8 mouse cellular contexts compared by ENCODE assay signal in genomic region chr1:79761917-79762271, GRCm38 (mm10). TPM values are rescaled to one million over a fixed set of nuclear protein-coding genes. Genes with fewer than 3 reads are reported as not detected.
A peak's percentile ranks its signal among the peaks of the same experiment; 100 is the strongest.
DNase-seq lines count a peak whose midpoint lies in the region; ATAC-seq and TF ChIP-seq lines count a peak whose summit lies in the region.

No protein-coding gene starts in this region.

- H3K36me3 ChIP-seq in liver, adult 2 months (ENCODE audit: control insufficient read depth, insufficient read depth, low read length): no peaks in the 10 kb centered on the region
- H3K36me3 ChIP-seq in embryonic facial prominence, embryonic 15.5 days: no peaks in the 10 kb centered on the region
- no peaks in the 10 kb centered on the region for H3K36me3 ChIP-seq in limb, embryonic 10.5 days
- no peaks in the 10 kb centered on the region for H3K36me3 ChIP-seq in neural tube, embryonic 13.5 days

- H3K79me2 ChIP-seq in liver, adult 2 months (ENCODE audit: control insufficient read depth, insufficient read depth, low read length): peaks cover 17% of the 10 kb centered on the region

- peak overlapping the region; percentile 82 for H3K4me2 ChIP-seq in embryonic facial prominence, embryonic 15.5 days (replicated peaks)
- H3K4me2 ChIP-seq in neural tube, embryonic 13.5 days: peak overlapping the region; percentile 93

- DNase-seq in liver, adult 2 months (ENCODE audit: extremely low read depth, low read depth, low spot score): no peak
- no peak for DNase-seq in liver
- no peak for DNase-seq in limb, embryonic 10.5 days (ENCODE audit: low spot score)
- DNase-seq in cerebellum, adult 18-20 months: no peak
- DNase-seq in embryo, embryonic 10.5 days (ENCODE audit: low spot score): no peak
- no peak for DNase-seq in layer of hippocampus, postnatal 10 days (ENCODE audit: low spot score in 2 of 2)

- H3K9ac ChIP-seq in liver, adult 2 months (ENCODE audit: low read depth, low read length): no peak overlapping the region
- no peak overlapping the region for H3K9ac ChIP-seq in embryonic facial prominence, embryonic 15.5 days
- peak overlapping the region; percentile 95 for H3K9ac ChIP-seq in neural tube, embryonic 13.5 days

- WGBS in liver, adult 2 months: 3% methylated on average over 6 of the region's 6 CpGs
- WGBS in embryonic facial prominence, embryonic 15.5 days: 2% methylated on average over 6 of the region's 6 CpGs
- 2% methylated on average over 6 of the region's 6 CpGs for whole genome bisulfite sequencing in limb, embryonic 10.5 days
- WGBS in neural tube, embryonic 13.5 days: 2% methylated on average over 6 of the region's 6 CpGs

- peak overlapping the region; percentile 34; the same call in 1 of the 2 replicates for H3K4me3 ChIP-seq in liver, adult 2 months (ENCODE audit: insufficient read depth, low read depth, low read length)
- H3K4me3 ChIP-seq in embryonic facial prominence, embryonic 15.5 days (replicated peaks): peak overlapping the region; percentile 92
- H3K4me3 ChIP-seq in limb, embryonic 10.5 days: peak overlapping the region; percentile 87
- H3K4me3 ChIP-seq in neural tube, embryonic 13.5 days: peak overlapping the region; percentile 87

- no peaks in the 10 kb centered on the region for H3K27me3 ChIP-seq in liver, adult 2 months (ENCODE audit: control insufficient read depth, insufficient read depth, low read length)
- H3K27me3 ChIP-seq in embryonic facial prominence, embryonic 15.5 days: no peaks in the 10 kb centered on the region
- no peaks in the 10 kb centered on the region for H3K27me3 ChIP-seq in limb, embryonic 10.5 days (ENCODE audit: low read depth, poor library complexity, severe bottlenecking)
- no peaks in the 10 kb centered on the region for H3K27me3 ChIP-seq in neural tube, embryonic 13.5 days

- no peak for TF ChIP-seq CTCF in liver, adult 2 months (IDR thresholded peaks at IDR 0.05; ENCODE audit: low read depth, low read length)

- no peak overlapping the region for H3K27ac ChIP-seq in liver, adult 2 months (replicated peaks; ENCODE audit: insufficient read depth, low read depth, low read length)
- H3K27ac ChIP-seq in embryonic facial prominence, embryonic 15.5 days (replicated peaks): no peak overlapping the region
- peak overlapping the region; percentile 88 for H3K27ac ChIP-seq in limb, embryonic 10.5 days
- peak overlapping the region; percentile 39 for H3K27ac ChIP-seq in neural tube, embryonic 13.5 days (replicated peaks)

- H3K9me3 ChIP-seq in embryonic facial prominence, embryonic 15.5 days (replicated peaks): no peaks in the 10 kb centered on the region
- H3K9me3 ChIP-seq in limb, embryonic 10.5 days (replicated peaks): no peaks in the 10 kb centered on the region
- H3K9me3 ChIP-seq in neural tube, embryonic 13.5 days: no peaks in the 10 kb centered on the region

- TF ChIP-seq POLR2A in liver, adult 2 months (IDR thresholded peaks at IDR 0.05; ENCODE audit: extremely low read depth, insufficient read depth, low read length): no peak

- no peak for ATAC-seq in embryonic facial prominence, embryonic 15.5 days (ENCODE audit: insufficient number of reproducible peaks, low FRiP score, low TSS enrichment, low read depth)
- peak; percentile 36 for ATAC-seq in neural tube, embryonic 13.5 days (ENCODE audit: low read depth)

- H3K4me1 ChIP-seq in liver, adult 2 months (ENCODE audit: control insufficient read depth, insufficient read depth, low read length): peaks cover 8% of the 10 kb centered on the region
- peaks cover 21% of the 10 kb centered on the region for H3K4me1 ChIP-seq in embryonic facial prominence, embryonic 15.5 days
- peaks cover 22% of the 10 kb centered on the region for H3K4me1 ChIP-seq in limb, embryonic 10.5 days
- peaks cover 49% of the 10 kb centered on the region for H3K4me1 ChIP-seq in neural tube, embryonic 13.5 days (replicated peaks)

RNA-seq across cellular contexts. Expression of gene Mrpl44, which starts 13.9 kb away (rescaled TPM):
- 22.7 and 23.0 TPM in 2 replicates for total RNA-seq in liver, adult 2 months (2014; rRNA removed)
- polyA plus RNA-seq in liver, adult 2 months (2012; rRNA removed): 8.0 and 9.2 TPM in 2 replicates
- 44.8 and 47.6 TPM in 2 replicates for polyA plus RNA-seq in embryonic facial prominence, embryonic 15.5 days (2015; fragmentation: Nextera tagmentation; extraction: Ambion mirVana)
- polyA plus RNA-seq in limb, embryonic 10.5 days (2016; fragmentation: Nextera tagmentation; extraction: Ambion mirVana): 57.9 and 64.1 TPM in 2 replicates
- polyA plus RNA-seq in neural tube, embryonic 13.5 days (2015; fragmentation: Nextera tagmentation; extraction: Ambion mirVana): 47.3 and 49.7 TPM in 2 replicates
- 10 to 100 TPM; 21.8 to 22.5 TPM for total RNA-seq in layer of hippocampus, postnatal 10 days (2021)

RNA-seq across cellular contexts. Expression of gene Wdfy1, which starts 14.0 kb away (rescaled TPM):
- total RNA-seq in liver, adult 2 months (2014; rRNA removed): 31.0 and 31.8 TPM in 2 replicates
- 17.3 and 19.8 TPM in 2 replicates for polyA plus RNA-seq in liver, adult 2 months (2012; rRNA removed)
- 48.0 and 48.8 TPM in 2 replicates for polyA plus RNA-seq in embryonic facial prominence, embryonic 15.5 days (2015; fragmentation: Nextera tagmentation; extraction: Ambion mirVana)
- 25.7 and 30.6 TPM in 2 replicates for polyA plus RNA-seq in limb, embryonic 10.5 days (2016; fragmentation: Nextera tagmentation; extraction: Ambion mirVana)
- polyA plus RNA-seq in neural tube, embryonic 13.5 days (2015; fragmentation: Nextera tagmentation; extraction: Ambion mirVana): 84.7 and 85.7 TPM in 2 replicates
- 10 to 100 TPM; 37.5 to 39.9 TPM for total RNA-seq in layer of hippocampus, postnatal 10 days (2021)

Comparison
In these comparisons a context has a peak if more than half of its experiments do, and no peak if none do; other contexts are left out.
1. H3K27ac ChIP-seq: peak in limb, embryonic 10.5 days (single experiment) and neural tube, embryonic 13.5 days (single experiment); none in liver, adult 2 months (single experiment) and embryonic facial prominence, embryonic 15.5 days (single experiment).
2. H3K4me3 ChIP-seq: peak in every context shown above with its lines; median percentile 92 in embryonic facial prominence, embryonic 15.5 days; 87 in limb, embryonic 10.5 days; 87 in neural tube, embryonic 13.5 days; 34 in liver, adult 2 months.